Mouse (Mus musculus) megakaryocyte, embryonic 14.5 days (primary cell): Measurements from ENCODE around the gene Zfp385b.

ENCODE experiments used
- FLI1 ChIP-seq: IDR thresholded peaks from 2 replicates; pipeline ENCODE4 v1.6.1; 2012; ENCODE audit warnings: low read length, inconsistent platforms, mixed read lengths
- GATA1 ChIP-seq: IDR thresholded peaks from 3 replicates; pipeline ENCODE4 v1.6.1; 2012; ENCODE audit warnings: mixed read lengths, low read length, inconsistent platforms, borderline replicate concordance

DNA sequence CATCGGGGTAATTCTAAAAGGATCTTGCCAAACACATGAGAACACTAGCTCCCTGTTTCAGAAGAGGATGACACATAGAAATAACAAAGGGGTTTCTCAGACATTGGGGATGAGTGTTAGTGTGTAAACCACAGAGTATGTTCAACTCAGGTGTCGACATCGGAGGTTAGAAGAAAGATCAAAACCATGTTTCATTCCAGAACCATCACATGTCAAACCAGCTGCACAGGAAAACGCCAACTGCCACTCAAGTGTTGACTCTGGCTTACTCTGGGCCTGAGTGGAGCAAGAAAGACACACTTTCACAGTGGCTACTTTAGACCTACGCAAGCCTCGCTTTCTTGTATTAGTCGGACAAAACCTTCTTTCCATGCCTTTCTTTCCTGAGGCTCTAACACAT, 74.2 kb downstream of the Zfp385b start:
- TF ChIP-seq GATA1, result no peak
- TF ChIP-seq FLI1, result no peak
